11 mouse cellular contexts compared by ENCODE assay signal in the genomic region with DNA sequence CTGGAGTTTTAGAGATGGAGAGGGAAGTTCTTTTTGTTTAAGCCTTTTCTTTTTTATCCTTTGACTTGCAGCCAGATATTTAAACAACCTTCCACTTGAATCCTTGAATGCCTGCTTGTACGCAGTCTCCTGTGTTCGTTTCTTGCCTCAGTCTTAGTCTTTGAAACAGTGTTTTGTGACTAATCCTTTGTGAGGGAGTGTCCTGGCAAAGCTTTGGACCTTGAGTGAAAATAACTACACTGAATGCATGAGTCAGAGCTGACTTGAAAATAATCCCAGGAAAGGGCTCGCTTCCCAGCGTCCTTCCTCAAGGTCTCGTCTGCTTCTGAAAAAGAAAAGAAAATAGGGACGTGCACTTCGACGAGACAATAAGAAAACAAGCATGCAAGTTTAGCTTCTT. TPM values are rescaled to one million over a fixed set of nuclear protein-coding genes. Genes with fewer than 3 reads are reported as not detected.
A peak's percentile ranks its signal among the peaks of the same experiment; 100 is the strongest.
DNase-seq lines count a peak whose midpoint lies in the region; ATAC-seq and TF ChIP-seq lines count a peak whose summit lies in the region.
"Had no signal": no experiment of that assay in that cellular context is flagged by ENCODE, and none has a peak within 500 bp of the region (broad histone marks: within the 10 kb centered on the region; RNA-seq: fewer than 3 reads in every experiment).

No protein-coding gene starts in this region.

- no peak for TF ChIP-seq CTCF in Patski (IDR thresholded peaks at IDR 0.05)
- no peak for TF ChIP-seq CTCF in intestine, postnatal 0 days (IDR thresholded peaks at IDR 0.05; ENCODE audit: low read depth)

- 75% methylated on average over 8 of the region's 8 CpGs for WGBS in intestine, postnatal 0 days

- peak; percentile 9 for DNase-seq in layer of hippocampus, adult 11-12 months (ENCODE audit: low spot score)
- DNase-seq in layer of hippocampus, adult 8-10 months (ENCODE audit: low spot score in 2 of 2) = no peak
- DNase-seq in Patski (ENCODE audit: low read depth, low spot score) = peak; percentile 58
- peak; percentile 87 for DNase-seq in brain, adult 2 months (ENCODE audit: low read depth, low spot score)
- peak; percentile 42 to 69 for DNase-seq in left cerebral cortex, adult 9 months (ENCODE audit: low spot score in 2 of 2)
- DNase-seq in spleen, adult 12 weeks (ENCODE audit: low spot score) = no peak

- H3K9ac ChIP-seq in intestine, postnatal 0 days (ENCODE audit: low read depth, low read length) = no peak overlapping the region
- H3K9ac ChIP-seq: hindbrain, embryonic 15.5 days; limb, embryonic 15.5 days had no signal

- no peaks in the 10 kb centered on the region for H3K9me3 ChIP-seq in intestine, postnatal 0 days (ENCODE audit: control insufficient read depth)
- H3K9me3 ChIP-seq: hindbrain, embryonic 15.5 days; limb, embryonic 15.5 days had no signal

- H3K4me2 ChIP-seq in intestine, postnatal 0 days (replicated peaks; ENCODE audit: low read depth) = no peak overlapping the region
- H3K4me2 ChIP-seq: hindbrain, embryonic 15.5 days; limb, embryonic 15.5 days had no signal

- POLR2A ChIA-PET in Patski (lab: Charles Lee) = no interaction called here

- H3K27me3 ChIP-seq in Patski = no peaks in the 10 kb centered on the region
- no peaks in the 10 kb centered on the region for H3K27me3 ChIP-seq in intestine, postnatal 0 days (replicated peaks; ENCODE audit: control insufficient read depth, insufficient read depth, low read length)
- H3K27me3 ChIP-seq: hindbrain, embryonic 15.5 days; limb, embryonic 15.5 days had no signal

- H3K36me3 ChIP-seq in intestine, postnatal 0 days (ENCODE audit: control insufficient read depth, insufficient read depth) = peaks cover 69% of the 10 kb centered on the region

- no peak overlapping the region for H3K4me3 ChIP-seq in intestine, postnatal 0 days (ENCODE audit: low read depth, low read length)
- H3K4me3 ChIP-seq: hindbrain, embryonic 15.5 days; limb, embryonic 15.5 days had no signal

- no peak overlapping the region for H3K27ac ChIP-seq in intestine, postnatal 0 days (ENCODE audit: low read depth, low read length)
- H3K27ac ChIP-seq: hindbrain, embryonic 15.5 days; limb, embryonic 15.5 days had no signal

- CTCF ChIA-PET in Patski (lab: Charles Lee) = interaction anchor here (0.8 to 1.8 kb wide), 9 partner anchors 8 to 274 kb away, joined by 3 to 8 read pairs (median 5); no protein-coding TSS in a partner anchor

- ATAC-seq in Patski = peak; percentile 86
- ATAC-seq in inflammation-experienced regulatory T-cells, adult 6 months = no peak
- ATAC-seq in intestine, postnatal 0 days = no peak

- in situ Hi-C loops in Patski (cut with MboI; ENCODE audit: low pct_unique_long_range_greater_than_20kb) = no loop called here

- no peaks in the 10 kb centered on the region for H3K4me1 ChIP-seq in intestine, postnatal 0 days (replicated peaks; ENCODE audit: control insufficient read depth, insufficient read depth, low read length)
- H3K4me1 ChIP-seq: hindbrain, embryonic 15.5 days; limb, embryonic 15.5 days had no signal

RNA-seq across cellular contexts. Expression of a gene that starts 11.1 kb away (rescaled TPM):
- 10 to 100 TPM; 52.0 to 68.2 (median 61.9) TPM for total RNA-seq in layer of hippocampus, adult 8-10 months (2022)
- 56.1 TPM for polyA plus RNA-seq in Patski (2021)
- 10 to 100 TPM; 38.6 to 77.1 (median 52.5) TPM for polyA plus RNA-seq in inflammation-experienced regulatory T-cells, adult 6 months (2017; shearing (Covaris generic))
- polyA plus RNA-seq in intestine, postnatal 0 days (2015; fragmentation: Nextera tagmentation; extraction: Ambion mirVana) = 14.1 and 15.2 TPM in 2 replicates

RNA-seq across cellular contexts. Expression of a gene that starts 48.3 kb away (rescaled TPM):
- total RNA-seq in layer of hippocampus, adult 8-10 months (2022) = 1 to 10 TPM; 7.2 to 8.0 (median 7.6) TPM
- 10.1 TPM for polyA plus RNA-seq in Patski (2021)
- 1 to 10 TPM; 5.3 to 7.1 (median 6.7) TPM for polyA plus RNA-seq in inflammation-experienced regulatory T-cells, adult 6 months (2017; shearing (Covaris generic))
- polyA plus RNA-seq in intestine, postnatal 0 days (2015; fragmentation: Nextera tagmentation; extraction: Ambion mirVana) = 1.9 TPM in 2 replicates

RNA-seq across cellular contexts. Expression of a gene that starts 56.3 kb away (rescaled TPM):
- total RNA-seq in layer of hippocampus, adult 8-10 months (2022) = not detected
- not detected for polyA plus RNA-seq in Patski (2021)
- not detected for polyA plus RNA-seq in inflammation-experienced regulatory T-cells, adult 6 months (2017; shearing (Covaris generic))
- not detected in 2 replicates for polyA plus RNA-seq in intestine, postnatal 0 days (2015; fragmentation: Nextera tagmentation; extraction: Ambion mirVana)
- polyA plus RNA-seq: limb, embryonic 15.5 days; stomach, embryonic 14.5 days had no signal

Comparison
In these comparisons a context has a peak if more than half of its experiments do, and no peak if none do; other contexts are left out.
1. DNase-seq: peak in layer of hippocampus, adult 11-12 months (single experiment), Patski (single experiment), brain, adult 2 months (single experiment) and left cerebral cortex, adult 9 months (2 of 2); none in layer of hippocampus, adult 8-10 months (0 of 2) and spleen, adult 12 weeks (single experiment).